Mouse (Mus musculus): ENCODE data around the gene Maea. TPM values are rescaled to one million over a fixed set of nuclear protein-coding genes. Genes with fewer than 3 reads are reported as not detected.

Maea gene
- total RNA-seq, 1 experiment from 2014 or later: 243 TPM

- no peak for ATAC-seq (replicated peaks in 1 of 2; ENCODE audit: insufficient read depth in 1 of 2, low FRiP score in 2 of 2, low TSS enrichment in 1 of 2, low read depth in 1 of 2, poor library complexity in 2 of 2, severe bottlenecking in 2 of 2)
Measured at GRCm38 (mm10) chr5:33349706-33350105, 14.4 kb downstream of the Maea start.

GRCm38 (mm10) chr5:33351556-33352272 is 16.4 kb downstream of the Maea start:
- ATAC-seq (replicated peaks in 1 of 2; ENCODE audit: insufficient read depth in 1 of 2, low FRiP score in 2 of 2, low TSS enrichment in 1 of 2, low read depth in 1 of 2, poor library complexity in 2 of 2, severe bottlenecking in 2 of 2): peak; percentile 83 to 90

DNA sequence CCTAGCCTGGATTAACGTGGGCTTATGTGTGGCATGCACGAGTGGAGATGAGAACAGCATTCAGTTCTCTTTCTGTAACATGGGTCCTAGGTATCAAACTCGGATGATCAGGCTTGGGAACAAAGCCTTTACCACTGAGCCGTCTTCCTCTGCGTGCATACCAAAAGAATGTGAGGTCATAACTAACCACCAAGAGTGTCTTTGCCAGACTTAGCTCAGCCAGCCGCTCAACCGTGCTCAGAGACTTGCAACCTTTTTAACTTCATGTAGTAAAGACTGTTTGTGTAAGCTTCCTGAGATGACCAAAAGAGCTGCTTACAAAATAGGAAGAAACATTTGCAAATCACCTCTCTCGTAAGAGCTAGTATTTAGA is 16.9 kb downstream of the Maea start:
- ATAC-seq (replicated peaks in 1 of 2; ENCODE audit: insufficient read depth in 1 of 2, low FRiP score in 2 of 2, low TSS enrichment in 1 of 2, low read depth in 1 of 2, poor library complexity in 2 of 2, severe bottlenecking in 2 of 2): peak; percentile 51 to 74; a peak in 3 of 4 replicates

DNA sequence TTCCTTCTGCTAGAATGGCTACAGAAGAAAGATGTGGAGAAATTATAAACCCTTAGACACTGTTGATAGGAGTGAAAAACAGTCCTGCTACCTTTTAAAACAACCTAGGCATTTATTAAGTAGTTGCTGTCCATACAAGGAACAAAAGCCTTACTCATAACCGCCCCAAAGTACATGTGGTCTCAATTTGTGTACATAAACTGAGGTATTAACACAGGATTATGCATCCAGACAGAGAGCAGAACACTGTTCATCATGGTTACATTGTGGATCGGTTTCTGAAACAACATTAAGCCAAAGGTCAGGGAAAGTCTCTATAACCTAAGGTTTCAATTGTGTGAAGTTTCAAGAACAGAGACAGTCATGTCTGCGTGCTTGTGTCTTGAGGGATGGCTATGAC is 17.7 kb downstream of the Maea start:
- no peak for ATAC-seq (replicated peaks in 1 of 2; ENCODE audit: insufficient read depth in 1 of 2, low FRiP score in 2 of 2, low TSS enrichment in 1 of 2, low read depth in 1 of 2, poor library complexity in 2 of 2, severe bottlenecking in 2 of 2)

- no peak for ATAC-seq (replicated peaks in 1 of 2; ENCODE audit: insufficient read depth in 1 of 2, low FRiP score in 2 of 2, low TSS enrichment in 1 of 2, low read depth in 1 of 2, poor library complexity in 2 of 2, severe bottlenecking in 2 of 2)
Measured at GRCm38 (mm10) chr5:33357494-33357893, 22.2 kb downstream of the Maea start.

DNA sequence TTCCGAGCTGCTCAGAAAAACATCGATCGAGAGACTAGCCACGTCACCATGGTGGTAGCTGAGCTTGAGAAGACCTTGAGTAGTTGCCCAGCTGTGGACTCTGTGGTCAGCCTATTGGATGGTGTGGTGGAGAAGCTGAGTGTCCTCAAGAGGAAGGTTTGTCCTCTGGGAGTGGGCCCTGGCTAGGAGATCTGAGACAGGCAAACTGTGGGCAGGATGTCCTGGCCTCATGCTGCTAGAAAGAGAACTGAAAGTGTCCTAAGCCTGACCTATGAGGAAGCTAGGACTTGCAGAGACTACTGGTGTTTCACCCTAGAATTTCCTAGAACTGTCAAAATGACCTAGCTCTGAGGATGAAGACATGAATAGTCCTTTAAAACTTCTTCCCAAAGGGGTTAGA is 23.2 kb downstream of the Maea start:
- peak; percentile 59 to 64 for ATAC-seq (replicated peaks in 1 of 2; ENCODE audit: insufficient read depth in 1 of 2, low FRiP score in 2 of 2, low TSS enrichment in 1 of 2, low read depth in 1 of 2, poor library complexity in 2 of 2, severe bottlenecking in 2 of 2)

- ATAC-seq (replicated peaks in 1 of 2; ENCODE audit: insufficient read depth in 1 of 2, low FRiP score in 2 of 2, low TSS enrichment in 1 of 2, low read depth in 1 of 2, poor library complexity in 2 of 2, severe bottlenecking in 2 of 2): no peak
Measured at GRCm38 (mm10) chr5:33363263-33363662, 28.0 kb downstream of the Maea start.

DNA sequence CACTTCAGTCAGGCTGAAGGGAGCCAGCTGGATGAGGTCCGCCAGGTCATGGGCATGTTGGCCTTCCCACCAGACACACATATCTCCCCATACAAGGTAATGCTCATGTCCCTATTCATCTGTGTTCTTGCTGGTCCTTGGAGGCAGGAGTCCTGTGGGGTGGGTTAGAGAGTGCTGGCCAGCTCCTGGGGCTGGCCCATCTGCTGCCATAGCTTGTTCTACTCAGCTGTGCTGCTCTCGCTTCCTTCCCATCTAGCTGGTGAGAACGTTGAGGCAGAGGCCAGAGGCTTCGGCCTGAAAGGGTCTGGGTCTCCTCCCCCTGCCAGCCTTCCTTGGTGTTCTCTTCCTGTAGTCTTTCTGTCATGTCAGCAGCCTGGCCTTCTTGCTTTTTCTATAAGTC is 33.3 kb downstream of the Maea start:
- ATAC-seq (replicated peaks in 1 of 2; ENCODE audit: insufficient read depth in 1 of 2, low FRiP score in 2 of 2, low TSS enrichment in 1 of 2, low read depth in 1 of 2, poor library complexity in 2 of 2, severe bottlenecking in 2 of 2): no peak

GRCm38 (mm10) chr5:33371137-33371536 is 35.8 kb downstream of the Maea start:
- peak in 1 of 2 experiments; percentile 39; a peak in 2 of 4 replicates for ATAC-seq (replicated peaks in 1 of 2; ENCODE audit: insufficient read depth in 1 of 2, low FRiP score in 2 of 2, low TSS enrichment in 1 of 2, low read depth in 1 of 2, poor library complexity in 2 of 2, severe bottlenecking in 2 of 2)

DNA sequence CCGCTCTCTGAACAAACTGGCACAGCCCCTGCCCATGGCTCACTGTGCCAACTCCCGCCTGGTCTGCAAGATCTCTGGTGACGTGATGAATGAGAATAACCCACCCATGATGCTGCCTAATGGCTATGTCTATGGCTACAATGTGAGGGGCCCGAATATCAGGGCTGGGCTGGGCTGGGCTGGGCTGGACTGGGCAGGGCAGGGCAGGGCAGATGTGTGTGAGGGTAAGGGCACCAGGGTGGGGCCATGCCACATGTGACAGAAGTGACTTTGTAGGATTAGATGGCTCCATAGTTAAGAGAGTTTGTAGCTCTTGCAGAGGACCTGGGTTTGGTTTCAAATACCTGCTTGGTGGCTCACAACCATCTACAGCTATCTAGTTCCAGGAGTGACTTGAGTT is 36.4 kb downstream of the Maea start:
- ATAC-seq (replicated peaks in 1 of 2; ENCODE audit: insufficient read depth in 1 of 2, low FRiP score in 2 of 2, low TSS enrichment in 1 of 2, low read depth in 1 of 2, poor library complexity in 2 of 2, severe bottlenecking in 2 of 2): no peak

- ATAC-seq (replicated peaks in 1 of 2; ENCODE audit: insufficient read depth in 1 of 2, low FRiP score in 2 of 2, low TSS enrichment in 1 of 2, low read depth in 1 of 2, poor library complexity in 2 of 2, severe bottlenecking in 2 of 2): peak; percentile 16 to 43; a peak in 1 of 4 replicates
Measured at GRCm38 (mm10) chr5:33372331-33373038, 37.2 kb downstream of the Maea start.

DNA sequence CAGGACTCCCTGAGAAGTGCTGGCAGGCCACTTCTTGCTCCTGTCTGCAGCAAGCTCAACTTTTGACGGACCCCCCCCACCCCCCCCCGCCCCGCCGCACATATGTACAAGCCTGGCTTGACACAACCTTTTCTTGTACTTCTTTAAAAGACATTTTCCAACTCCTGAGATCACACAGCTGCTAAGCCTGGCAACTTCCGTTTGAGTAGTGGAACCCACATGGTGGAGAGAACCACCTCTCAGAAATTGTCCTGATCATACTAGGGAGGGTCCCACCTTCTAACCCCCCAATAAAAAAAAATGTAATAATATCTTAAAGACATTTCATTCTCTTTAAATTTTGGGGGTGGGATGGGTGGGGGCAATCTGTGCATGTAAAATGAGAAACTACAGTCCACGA is 41.9 kb downstream of the Maea start:
- ATAC-seq (replicated peaks in 1 of 2; ENCODE audit: insufficient read depth in 1 of 2, low FRiP score in 2 of 2, low TSS enrichment in 1 of 2, low read depth in 1 of 2, poor library complexity in 2 of 2, severe bottlenecking in 2 of 2): no peak

DNA sequence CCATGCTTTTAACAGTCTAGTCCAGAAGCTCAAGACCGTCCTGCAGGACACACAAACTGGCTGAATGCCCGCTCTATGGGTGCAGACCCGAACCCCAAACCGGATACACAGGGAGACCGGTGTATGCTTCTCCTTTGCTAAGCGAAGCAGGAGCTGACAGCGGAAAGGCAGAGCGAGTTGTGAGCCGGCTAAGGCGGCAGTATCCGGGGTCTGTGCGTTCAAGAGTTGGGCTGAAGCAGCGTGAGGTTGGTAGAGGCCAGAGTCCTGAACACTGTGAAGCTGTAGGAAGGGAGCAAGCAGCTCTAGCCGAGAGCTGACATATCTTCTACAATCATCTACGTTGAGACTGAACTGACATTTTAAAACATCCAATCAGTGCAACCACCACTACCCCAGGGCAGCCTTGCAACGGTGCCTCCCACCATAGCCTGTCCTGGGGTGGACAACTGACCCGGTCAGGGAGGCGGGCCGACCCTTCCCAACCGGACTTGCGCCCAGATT is 42.5 kb downstream of the Maea start:
- peak; percentile 8 to 21; a peak in 3 of 4 replicates for ATAC-seq (replicated peaks in 1 of 2; ENCODE audit: insufficient read depth in 1 of 2, low FRiP score in 2 of 2, low TSS enrichment in 1 of 2, low read depth in 1 of 2, poor library complexity in 2 of 2, severe bottlenecking in 2 of 2)

GRCm38 (mm10) chr5:33378302-33378854 is 43.1 kb downstream of the Maea start, which contains the start of gene Uvssa:
Gene Uvssa (plus strand): TSS chr5:33378549.
- peak; percentile 95 to 99 for ATAC-seq (replicated peaks in 1 of 2; ENCODE audit: insufficient read depth in 1 of 2, low FRiP score in 2 of 2, low TSS enrichment in 1 of 2, low read depth in 1 of 2, poor library complexity in 2 of 2, severe bottlenecking in 2 of 2)

GRCm38 (mm10) chr5:33387550-33387949 is 52.2 kb downstream of the Maea start:
- no peak for ATAC-seq (replicated peaks in 1 of 2; ENCODE audit: insufficient read depth in 1 of 2, low FRiP score in 2 of 2, low TSS enrichment in 1 of 2, low read depth in 1 of 2, poor library complexity in 2 of 2, severe bottlenecking in 2 of 2)

DNA sequence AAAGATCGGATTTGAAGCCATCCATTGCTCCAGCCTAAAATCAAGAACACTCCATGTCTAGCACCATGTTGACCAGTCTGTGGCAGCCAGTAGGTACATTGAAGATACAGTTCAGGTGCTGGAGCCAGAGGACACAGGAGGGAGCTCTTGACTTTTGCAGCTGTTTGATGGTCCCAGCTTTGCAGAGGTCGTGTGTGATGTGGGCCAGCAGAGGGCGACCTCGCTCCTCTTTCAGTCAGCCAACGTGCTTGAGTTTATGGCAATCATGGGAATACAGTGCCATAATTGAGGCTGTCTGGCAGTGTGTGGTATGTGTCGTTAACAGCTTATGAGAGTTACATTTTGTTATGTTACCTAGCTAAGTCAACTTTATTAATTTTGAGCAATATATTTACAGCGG is 58.5 kb downstream of the Maea start:
- ATAC-seq (replicated peaks in 1 of 2; ENCODE audit: insufficient read depth in 1 of 2, low FRiP score in 2 of 2, low TSS enrichment in 1 of 2, low read depth in 1 of 2, poor library complexity in 2 of 2, severe bottlenecking in 2 of 2): peak; percentile 83 to 85

DNA sequence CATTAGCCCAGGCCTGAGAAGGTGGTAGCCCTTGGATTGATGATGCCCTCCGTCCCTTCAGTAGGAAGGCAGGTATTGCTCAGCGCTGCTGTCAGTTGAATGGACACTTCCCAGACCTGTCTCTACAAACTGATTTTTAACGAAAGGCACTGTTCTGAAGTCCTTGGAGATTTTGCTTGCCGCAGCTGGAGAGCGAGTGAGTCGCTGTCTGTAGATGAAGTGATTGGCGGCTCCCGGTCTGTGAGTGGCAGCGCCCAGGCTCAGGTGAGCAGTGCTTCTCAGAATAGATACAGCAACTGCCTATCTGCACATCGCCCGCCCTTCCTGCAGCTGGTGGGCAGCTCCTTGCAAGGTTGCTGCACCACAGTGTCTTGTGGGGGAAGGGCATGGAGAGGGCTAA is 60.4 kb downstream of the Maea start:
- no peak for ATAC-seq (replicated peaks in 1 of 2; ENCODE audit: insufficient read depth in 1 of 2, low FRiP score in 2 of 2, low TSS enrichment in 1 of 2, low read depth in 1 of 2, poor library complexity in 2 of 2, severe bottlenecking in 2 of 2)

GRCm38 (mm10) chr5:33396828-33397227 is 61.5 kb downstream of the Maea start:
- ATAC-seq (replicated peaks in 1 of 2; ENCODE audit: insufficient read depth in 1 of 2, low FRiP score in 2 of 2, low TSS enrichment in 1 of 2, low read depth in 1 of 2, poor library complexity in 2 of 2, severe bottlenecking in 2 of 2): no peak

Data from hematopoietic stem cell, adult 5-6 weeks (primary cell).